Mouse (Mus musculus): ENCODE data around the gene Adk.

Adk gene

DNA sequence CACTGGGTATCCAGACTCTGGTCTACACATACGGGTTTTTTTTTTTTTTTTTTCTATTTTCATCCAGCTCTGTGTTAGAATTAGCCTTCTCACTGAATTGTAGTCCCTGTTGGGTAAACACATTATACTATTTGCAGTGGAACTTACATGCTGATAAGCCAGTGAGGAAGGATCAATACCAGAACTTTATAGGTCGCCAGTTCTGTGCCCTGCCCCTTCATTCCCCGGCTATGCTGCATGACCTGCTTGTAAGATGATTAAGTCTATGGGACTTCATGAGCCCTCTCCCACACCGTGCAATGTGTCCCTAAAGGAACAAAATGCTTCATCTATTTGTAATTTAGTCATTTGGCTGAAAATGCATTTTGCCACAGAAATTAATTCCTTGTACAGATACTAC lies 219.1 kb downstream of the Adk start:
- no peak for DNase-seq (ENCODE audit: low read depth, low spot score)

DNA sequence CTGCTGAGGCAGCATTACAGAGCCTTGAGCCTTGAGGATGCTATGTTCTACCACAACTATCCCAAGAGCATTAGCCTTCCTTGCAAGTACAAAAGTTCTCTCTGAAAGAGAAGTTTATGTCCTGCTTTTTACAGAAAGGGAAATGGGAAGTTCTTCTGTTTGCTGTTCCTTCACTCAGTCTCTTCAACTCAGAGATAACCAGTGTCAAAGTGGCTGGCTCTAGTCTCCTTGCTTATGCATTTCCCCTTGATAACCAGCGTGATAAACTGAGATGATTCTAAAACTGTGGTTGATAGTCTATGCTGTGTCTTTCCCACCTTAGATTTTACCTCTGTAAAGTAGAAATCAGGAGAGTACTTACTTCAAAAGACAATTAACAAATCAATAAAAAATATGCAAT lies 223.4 kb downstream of the Adk start:
- DNase-seq (ENCODE audit: low read depth, low spot score), result no peak

DNA sequence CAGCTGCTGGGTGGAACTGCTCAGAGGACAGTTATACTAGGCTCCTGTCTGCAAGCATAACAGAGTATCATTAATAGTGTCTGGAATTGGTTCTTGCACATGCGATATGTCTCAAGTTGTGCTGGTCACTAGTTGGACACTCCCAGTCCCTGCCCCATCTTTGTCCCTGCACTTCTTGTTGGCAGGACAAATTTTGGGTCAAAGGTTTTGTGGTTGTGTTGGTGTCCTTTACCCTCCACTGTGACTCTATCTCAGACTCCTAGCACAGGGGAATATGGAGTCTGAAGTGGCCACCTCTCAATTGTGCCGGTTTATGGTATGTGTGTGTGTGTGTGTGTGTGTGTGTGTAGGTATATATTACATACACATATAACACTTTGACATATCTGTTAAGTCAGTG lies 225.9 kb downstream of the Adk start:
- DNase-seq (ENCODE audit: low read depth, low spot score), result no peak

DNA sequence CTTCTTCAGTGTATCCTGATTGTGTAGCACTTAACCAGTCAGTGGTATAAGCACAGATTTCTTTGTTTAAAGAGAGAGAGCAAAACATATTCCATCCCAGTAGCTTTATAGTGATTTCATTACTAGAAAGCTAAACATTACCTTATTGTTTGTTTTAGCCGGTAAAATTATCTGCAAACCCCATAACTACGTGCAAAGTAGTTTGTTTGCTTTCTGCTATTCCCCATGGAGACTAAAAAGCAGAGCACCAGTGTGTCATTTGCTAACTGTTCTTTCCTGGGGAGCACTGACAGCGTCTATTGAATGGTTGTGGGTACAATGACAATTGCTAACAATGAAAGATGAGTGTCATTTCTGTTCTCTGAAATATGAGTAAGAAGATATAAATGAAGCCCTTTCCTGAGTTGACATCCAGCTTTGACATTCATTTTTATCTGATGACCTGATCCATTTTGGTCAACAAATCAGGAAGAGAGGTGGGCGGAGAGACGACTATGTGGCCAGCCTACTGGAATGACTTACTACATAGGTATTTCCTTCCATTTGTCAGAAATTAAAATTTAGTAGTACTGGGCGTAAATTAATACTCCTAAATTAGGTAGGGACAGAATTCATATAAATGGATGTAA lies 226.6 kb downstream of the Adk start:
- no peak for DNase-seq (ENCODE audit: low read depth, low spot score)

DNA sequence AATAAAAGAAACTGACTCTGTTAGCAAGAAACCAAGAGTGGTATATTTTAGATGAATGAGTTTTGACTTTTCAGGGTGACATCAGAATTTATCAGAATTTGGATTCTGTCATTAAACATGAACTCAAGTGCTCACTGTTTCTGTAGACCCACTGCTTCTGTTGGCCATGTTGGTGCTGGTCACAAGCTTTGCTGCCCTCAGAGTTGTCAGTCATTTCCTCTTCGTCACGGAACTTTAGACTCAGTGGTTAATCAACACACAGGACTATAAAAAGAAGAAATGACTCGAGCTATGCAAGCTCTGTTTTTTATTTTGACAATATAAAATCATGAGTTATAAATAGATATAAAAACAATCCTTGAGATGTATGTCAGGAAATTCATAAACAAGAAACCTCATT lies 228.1 kb downstream of the Adk start:
- no peak for DNase-seq (ENCODE audit: low read depth, low spot score)

DNA sequence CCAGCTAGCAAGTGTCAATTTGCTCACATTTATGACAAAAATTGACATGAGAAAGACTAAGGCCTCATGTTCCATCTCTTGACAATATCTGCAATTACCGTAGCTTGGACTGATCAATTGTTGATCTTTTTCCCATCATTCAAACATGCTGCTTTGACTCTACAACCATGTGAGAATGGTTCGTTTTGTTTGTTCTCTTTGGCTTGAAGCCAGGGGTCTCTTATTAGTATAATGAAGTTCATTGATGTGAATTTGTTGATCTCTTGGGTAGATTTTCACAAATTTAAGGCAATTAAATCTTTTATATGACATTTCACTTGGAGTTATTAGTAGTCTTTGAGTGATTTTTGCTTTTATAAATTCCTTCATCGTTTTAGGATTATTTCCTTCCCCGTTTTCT lies 229.1 kb downstream of the Adk start:
- no peak for DNase-seq (ENCODE audit: low read depth, low spot score)

DNA sequence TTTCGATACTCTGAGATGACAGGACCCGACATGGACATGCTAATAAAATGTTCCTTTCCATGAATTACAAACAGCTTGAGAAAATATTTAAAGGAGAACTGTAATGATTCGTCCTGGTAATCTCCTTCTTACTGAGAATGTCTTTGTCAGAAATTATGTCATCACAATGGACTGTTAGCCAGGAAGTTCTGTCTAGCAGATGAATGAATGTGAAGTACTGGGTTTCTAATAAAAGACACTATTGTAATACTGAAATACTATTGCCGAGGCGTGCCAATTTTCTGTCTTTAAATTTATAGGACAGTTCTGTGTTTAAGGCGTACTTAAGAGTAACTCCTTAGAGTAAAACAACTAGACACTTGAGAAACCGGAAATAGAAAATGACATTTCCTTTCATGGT lies 231.7 kb downstream of the Adk start:
- no peak for DNase-seq (ENCODE audit: low read depth, low spot score)

DNA sequence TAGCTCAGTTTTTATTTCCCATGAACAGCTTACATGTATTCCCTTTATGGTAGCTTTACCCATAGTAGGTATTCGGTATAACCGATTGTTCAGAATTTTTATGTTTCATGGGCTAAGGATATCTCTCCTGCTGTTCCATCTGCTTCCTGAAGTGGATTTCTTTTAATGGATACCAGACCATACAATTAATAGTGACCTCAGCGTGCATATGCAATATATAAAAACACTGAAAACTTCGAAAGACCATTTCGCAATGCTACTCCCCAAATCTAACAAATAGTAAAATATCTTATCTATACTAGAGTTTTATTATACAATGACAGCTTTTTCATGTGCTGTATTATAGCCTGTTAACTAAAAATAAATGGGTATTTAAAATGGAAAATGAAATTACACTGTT lies 232.5 kb downstream of the Adk start:
- DNase-seq (ENCODE audit: low read depth, low spot score), result no peak

DNA sequence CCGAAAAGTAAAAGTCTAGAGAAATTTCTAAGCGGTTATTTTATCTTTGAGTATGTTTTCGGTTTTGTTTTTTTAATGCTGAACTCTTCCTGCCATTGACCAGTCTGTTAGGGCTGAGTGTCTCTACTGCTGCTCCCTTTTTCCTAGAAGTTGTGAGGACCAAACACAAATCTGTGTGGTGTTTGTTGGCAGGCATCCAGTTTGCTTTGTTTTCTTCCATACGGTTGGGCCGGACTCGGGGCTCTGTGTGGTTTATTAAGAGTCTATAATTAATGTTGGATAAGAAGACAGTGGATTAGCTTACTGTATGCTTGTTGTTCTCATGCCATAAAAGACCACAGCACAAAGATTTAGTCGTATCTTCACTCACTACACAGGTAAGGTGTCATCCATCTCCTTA lies 233.9 kb downstream of the Adk start:
- no peak for DNase-seq (ENCODE audit: low read depth, low spot score)

DNA sequence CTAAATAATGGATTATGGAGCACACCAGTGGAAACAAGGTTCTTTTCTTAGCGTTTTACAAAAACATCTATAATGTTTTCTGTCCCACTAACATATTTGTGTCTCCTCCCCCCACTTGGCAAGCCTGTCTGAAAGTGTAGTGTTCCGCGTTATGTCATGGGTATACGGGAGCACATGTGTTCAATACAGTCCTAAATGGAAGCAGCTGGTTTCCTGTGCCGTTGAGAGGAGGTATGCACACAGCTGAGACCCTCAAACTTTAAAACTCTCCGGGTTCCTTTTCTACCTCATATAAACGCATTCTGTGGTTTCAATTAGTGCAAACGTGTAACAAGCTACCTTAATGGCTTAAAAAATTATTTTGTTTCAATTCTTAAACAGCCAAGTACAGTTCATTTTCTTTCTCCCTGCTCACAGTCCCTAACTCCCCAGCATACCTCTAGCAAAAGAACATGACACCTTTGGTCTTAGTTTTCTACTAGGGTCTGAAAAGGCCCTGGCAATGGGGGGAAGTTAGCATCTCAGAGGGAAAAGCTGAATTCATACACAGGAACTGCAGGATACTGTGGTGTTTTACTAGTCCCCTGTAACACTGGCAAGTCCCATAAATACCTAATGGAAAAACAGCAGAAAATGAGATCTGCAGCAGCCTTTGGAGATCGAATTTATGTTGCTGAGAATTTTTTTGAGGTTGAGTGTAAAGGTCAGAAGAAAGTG lies 235.5 kb downstream of the Adk start:
- DNase-seq (ENCODE audit: low read depth, low spot score), result no peak

DNA sequence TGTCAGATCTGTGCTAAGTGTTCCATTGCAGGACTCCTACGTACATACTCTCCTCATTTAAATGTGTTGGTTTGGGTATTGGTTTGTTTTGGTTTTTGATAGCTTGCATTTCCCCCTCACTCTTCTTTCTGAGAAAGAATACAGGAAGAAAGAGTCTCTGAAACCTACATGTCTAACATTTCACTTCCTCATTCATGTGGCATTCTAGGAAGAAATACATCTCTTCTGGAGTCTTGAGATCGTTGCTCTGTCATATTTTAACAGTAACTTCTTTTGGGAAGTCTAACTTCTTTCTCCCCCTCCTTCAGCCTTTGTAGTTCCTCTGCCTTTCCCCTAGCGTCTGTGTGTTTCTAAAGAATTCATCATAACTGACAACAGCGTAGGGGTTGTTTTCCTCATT lies 247.4 kb downstream of the Adk start:
- DNase-seq (ENCODE audit: low read depth, low spot score), result no peak

DNA sequence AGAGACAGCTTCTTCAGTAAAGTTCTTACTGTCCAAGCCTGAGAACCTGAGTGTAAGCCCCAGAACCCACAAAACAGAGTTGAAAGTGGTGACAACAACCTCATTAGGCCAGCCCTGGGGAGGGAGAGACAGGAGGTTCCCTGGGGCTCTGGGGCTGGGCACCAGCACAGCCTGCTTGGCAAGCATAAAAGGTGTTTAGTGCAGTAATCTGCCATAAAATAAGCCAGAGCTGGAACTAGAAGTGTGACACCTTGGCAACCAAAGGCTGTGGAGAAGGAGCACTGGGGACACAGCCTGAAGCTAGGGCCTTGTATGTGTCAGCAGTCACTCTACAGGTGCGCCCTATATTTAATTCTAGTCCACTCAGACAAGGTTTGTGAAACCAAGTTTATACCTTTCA lies 252.4 kb downstream of the Adk start:
- DNase-seq (ENCODE audit: low read depth, low spot score), result no peak

DNA sequence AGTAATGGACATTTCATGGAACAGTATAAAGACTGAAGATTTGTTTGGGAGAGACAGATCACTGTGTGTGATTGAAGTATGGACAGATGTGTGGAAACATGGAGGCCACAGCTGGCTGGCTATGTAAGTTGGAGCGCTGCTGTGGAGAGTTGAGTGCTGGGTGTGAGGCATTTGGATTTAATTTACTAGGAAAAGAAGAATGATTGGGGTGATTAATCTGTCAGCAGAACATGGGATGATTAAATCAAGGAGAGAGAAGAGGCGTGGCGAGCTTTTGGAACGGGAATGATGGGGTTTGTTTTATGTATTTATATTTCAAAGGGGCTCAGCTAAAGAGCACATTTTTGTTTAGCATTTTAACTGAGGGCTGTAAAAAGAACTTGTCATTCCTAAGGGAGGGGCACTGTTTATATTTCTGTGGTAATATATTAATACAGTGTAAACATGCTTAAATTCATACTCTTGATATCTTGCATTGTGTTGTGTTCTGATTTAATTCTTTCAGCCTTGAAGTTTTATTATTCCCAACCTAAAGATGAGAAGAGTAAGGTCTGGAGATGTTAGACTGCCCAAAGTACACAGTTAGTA lies 256.1 kb downstream of the Adk start:
- DNase-seq (ENCODE audit: low read depth, low spot score), result no peak

DNA sequence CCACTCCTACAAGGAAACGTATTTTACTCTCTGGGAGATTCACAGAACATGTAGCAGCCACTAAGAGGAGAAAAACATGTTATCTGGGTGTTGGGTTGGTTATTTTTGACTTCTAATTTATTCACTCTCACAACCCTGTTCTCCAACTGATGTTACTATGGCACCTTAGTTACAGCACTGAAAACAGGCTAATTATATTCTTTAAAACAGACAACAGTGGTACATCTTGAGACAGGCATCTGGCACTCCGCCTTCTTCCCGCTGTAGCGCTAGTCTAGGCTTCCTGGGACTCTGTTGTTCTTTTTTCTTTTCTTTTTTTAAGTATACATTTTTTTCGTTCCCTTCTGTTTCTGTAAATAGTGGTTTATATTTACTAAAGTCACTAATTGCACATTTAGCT lies 258.2 kb downstream of the Adk start:
- DNase-seq (ENCODE audit: low read depth, low spot score), result no peak

DNA sequence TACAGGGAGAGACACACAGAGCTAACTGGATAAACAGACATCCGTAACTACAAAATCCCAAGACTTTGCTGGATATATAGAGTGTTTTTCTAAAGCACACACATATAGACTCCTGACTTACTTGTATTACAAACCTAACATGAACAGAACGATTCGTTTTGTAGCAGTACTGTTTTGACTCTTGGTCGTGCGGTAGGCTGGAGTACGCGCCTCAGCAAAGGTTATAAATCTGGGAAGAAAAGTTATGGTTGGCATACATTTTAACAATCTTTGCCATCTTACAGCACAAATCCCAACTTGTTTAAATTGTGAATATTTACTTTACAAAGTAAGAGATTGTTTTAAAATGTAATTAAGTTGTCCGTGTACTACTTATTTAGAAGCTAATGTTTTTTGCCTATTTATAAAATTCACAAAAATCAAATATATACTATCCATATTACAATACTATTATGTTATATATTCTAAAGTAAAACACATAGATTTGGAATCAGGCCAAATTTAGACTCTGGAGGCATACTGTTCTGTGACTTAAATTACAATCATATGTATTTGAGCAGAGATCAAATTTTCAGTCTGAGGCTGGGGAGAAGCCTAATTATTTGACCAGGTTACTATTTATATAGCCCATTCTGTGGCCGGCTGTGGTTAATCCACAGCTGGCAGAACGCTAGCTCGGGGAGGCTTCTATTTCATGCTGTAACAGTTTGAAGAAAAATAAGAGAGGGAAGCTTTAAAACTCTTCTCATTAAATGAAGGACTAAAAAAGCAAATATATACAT lies 261.4 kb downstream of the Adk start:
- DNase-seq (ENCODE audit: low read depth, low spot score), result no peak

DNA sequence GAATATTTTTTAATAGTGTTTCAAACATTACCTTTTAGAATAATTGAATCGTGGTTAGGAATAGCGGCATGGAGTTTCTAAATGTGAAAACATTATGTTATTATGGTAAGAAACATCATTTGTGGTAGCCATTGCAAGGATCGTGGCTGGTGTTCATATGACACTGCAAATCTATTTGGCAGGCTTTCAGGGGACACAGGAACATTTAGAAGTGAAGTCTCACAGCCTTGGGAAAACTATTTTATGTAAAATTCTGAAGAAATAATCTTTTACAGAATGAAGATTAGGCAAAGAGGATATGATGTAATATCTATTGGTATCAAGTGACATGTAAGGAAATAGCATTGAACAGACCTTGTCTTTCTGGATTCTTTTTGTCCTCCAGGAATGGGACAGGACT lies 262.1 kb downstream of the Adk start:
- no peak for DNase-seq (ENCODE audit: low read depth, low spot score)

DNA sequence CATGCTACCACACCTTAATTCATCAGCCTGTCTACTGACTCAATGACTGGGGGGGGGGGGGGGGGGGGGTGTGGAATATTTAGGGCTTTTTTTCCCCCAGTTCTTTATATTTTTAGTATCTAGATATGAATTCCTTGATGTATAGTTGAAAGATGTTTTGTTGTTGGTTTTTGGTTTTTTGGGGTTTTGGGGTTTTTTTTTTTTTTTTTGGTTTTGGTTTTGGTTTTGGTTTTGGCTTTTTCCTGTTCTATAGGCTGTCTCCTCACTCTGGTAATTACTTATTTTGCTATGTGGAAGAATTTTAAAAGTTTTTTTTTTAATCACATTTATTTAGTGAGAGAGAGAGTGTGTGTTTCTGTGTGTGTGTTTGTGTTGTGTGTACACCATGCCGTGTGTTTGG lies 282.5 kb downstream of the Adk start:
- DNase-seq (ENCODE audit: low read depth, low spot score), result no peak

DNA sequence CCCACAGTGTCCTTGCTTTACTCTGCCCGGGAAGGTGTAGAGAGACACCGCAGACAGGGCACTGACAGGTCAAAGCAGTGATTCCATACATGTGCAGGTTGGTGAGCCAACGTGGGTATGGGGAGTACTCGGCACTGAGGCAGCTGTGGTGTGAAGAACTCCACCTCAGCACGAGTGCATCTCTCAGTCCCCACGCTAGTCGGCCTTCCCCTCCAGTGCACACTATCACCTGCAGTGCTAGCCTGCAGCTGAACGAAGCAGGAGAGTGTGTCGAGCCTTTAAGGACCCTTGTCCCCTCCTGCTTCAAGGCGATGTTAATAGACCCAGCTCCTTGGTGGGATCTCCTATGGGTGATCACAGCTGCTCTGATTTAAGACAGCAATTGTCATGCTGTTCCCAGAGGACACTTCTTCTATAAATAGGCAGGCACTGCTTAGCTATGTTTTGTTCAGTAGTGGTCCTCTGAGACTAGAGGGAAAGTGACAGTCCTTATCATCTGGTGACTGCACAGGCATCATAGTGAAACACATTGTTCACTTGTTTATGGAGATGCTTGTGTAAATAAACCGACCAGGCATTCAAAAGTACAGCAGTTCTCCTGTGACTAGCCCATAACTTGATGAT lies 283.4 kb downstream of the Adk start:
- no peak for DNase-seq (ENCODE audit: low read depth, low spot score)

DNA sequence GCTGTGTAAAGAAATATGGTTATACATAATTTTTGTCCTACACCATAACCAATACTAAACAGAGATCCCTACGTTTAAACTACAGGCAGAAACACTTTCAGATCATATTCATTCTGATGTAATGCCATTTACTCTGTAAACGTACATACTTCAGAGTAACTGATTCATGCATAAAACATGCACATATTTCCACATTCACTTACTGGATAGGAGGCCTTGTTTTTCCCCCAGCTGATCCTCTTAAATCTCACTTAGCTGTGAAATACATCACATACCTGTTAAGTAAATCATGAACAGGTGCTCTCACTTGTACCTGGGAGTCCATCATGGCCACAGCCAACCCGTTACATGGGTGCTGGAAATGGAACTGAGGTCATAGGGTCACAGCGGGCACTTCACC lies 285.6 kb downstream of the Adk start:
- no peak for DNase-seq (ENCODE audit: low read depth, low spot score)

DNA sequence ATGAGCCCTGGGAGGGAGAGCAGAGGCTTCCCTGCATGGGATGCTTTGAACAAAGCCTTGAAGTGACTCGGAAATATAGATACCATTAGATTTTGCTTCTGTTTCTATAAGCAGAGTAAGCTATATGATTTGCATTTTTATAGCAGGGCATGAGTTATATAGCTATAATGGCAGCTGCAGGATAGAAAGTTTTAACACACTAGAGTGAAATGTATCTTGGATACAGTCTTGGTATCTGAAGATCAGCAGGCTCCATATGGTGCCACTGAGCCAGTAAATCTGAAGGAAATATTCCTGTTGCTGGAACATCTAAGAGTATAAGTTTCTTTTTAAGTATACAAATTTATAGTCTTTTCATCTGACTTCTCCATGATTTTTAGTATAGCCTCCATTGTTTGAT lies 288.8 kb downstream of the Adk start:
- DNase-seq (ENCODE audit: low read depth, low spot score), result no peak

DNA sequence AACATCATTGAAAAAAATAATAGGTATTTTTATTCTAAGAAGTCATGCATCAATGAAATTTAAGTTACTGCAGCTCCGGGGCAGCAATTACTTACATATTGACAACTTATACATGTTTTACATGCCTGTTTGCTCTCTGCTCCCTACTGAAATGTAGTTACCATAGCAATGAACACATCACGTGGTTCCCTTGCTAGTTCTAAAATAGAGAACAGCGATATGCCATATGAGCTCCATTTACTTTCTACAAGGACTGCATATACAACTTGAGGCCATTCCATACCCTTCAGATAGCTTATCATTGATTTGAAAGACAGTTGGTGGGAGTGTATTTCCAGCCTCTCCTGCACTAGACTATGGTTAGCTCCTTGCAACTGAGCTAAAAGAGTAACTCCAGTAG lies 290.6 kb downstream of the Adk start:
- no peak for DNase-seq (ENCODE audit: low read depth, low spot score)

DNA sequence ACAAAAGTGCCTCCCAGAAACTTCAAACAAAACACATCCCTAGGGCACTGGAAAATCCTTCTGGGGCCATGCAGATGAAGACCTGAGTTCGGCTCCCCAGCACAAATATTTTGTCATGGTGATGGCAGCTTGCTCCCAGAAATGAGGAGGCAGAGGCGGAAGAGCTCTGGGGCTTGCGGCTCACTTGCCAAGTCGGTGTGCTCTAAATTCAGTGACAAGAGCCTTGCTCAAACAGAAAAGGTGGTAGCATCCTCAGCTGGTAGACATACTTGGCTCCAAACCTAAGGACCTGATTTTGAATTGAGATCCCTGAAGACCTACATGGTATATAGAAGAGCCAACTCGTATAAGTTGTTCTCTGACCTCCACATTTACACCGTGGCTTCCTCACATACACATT lies 292.5 kb downstream of the Adk start:
- DNase-seq (ENCODE audit: low read depth, low spot score), result no peak

Data from embryo, embryonic 11.5 days (tissue).